In genomic region chr2:25195211-25196156, GRCm38 (mm10) we compare ENCODE assay signal across 8 mouse cellular contexts. TPM values are rescaled to one million over a fixed set of nuclear protein-coding genes. Genes with fewer than 3 reads are reported as not detected.
DNase-seq lines count a peak whose midpoint lies in the region; ATAC-seq and TF ChIP-seq lines count a peak whose summit lies in the region.

No protein-coding gene starts in this region.

- peak overlapping the region; percentile 86 for H3K27ac ChIP-seq in gastrocnemius, adult 2 months
- no peak overlapping the region for H3K27ac ChIP-seq in limb, embryonic 11.5 days (replicated peaks; ENCODE audit: low read depth, low read length)
- H3K27ac ChIP-seq in midbrain, embryonic 13.5 days: no peak overlapping the region

- H3K4me2 ChIP-seq in limb, embryonic 11.5 days (ENCODE audit: low read depth, severe bottlenecking): peak overlapping the region; percentile 40
- 0 out of 2 replicates have a peak overlapping the region, but pooled peaks have one; percentile 3 for H3K4me2 ChIP-seq in midbrain, embryonic 13.5 days (replicated peaks)

- H3K4me3 ChIP-seq in gastrocnemius, adult 2 months: peak overlapping the region; percentile 69
- H3K4me3 ChIP-seq in limb, embryonic 11.5 days (ENCODE audit: low read depth, low read length): peak overlapping the region; percentile 20
- no peak overlapping the region for H3K4me3 ChIP-seq in midbrain, embryonic 13.5 days (replicated peaks)

- no peak for TF ChIP-seq CTCF in gastrocnemius, adult 2 months (IDR thresholded peaks at IDR 0.05)

- intact Hi-C loops in gastrocnemius, adult 2 months (cut with DNase I): loop anchor here (2.0 kb wide), 1 partner anchor 59 kb away; the partner anchor contains the start of gene Tmem203
- intact Hi-C loops in heart, postnatal 36 days (cut with DNase I): loop anchor here (2.0 to 5.0 kb wide), 3 partner anchors 77 to 205 kb away; partner anchors contain the start of genes Anapc2, Man1b1 and Ssna1
- intact Hi-C loops in left cerebral cortex, postnatal 14 days (cut with DNase I): no loop called here

- 18% methylated on average over 55 of the region's 55 CpGs for WGBS in limb, embryonic 11.5 days
- 22% methylated on average over 55 of the region's 55 CpGs for WGBS in midbrain, embryonic 13.5 days

- H3K9me3 ChIP-seq in limb, embryonic 11.5 days (ENCODE audit: control insufficient read depth, low read length): no peaks in the 10 kb centered on the region
- no peaks in the 10 kb centered on the region for H3K9me3 ChIP-seq in midbrain, embryonic 13.5 days

- no peak for ATAC-seq in limb, embryonic 11.5 days (ENCODE audit: insufficient number of reproducible peaks, low FRiP score, low TSS enrichment, low read depth)
- no peak for ATAC-seq in midbrain, embryonic 13.5 days

- peaks cover 9% of the 10 kb centered on the region for H3K36me3 ChIP-seq in limb, embryonic 11.5 days (ENCODE audit: control insufficient read depth, insufficient read depth, low read length)
- H3K36me3 ChIP-seq in midbrain, embryonic 13.5 days: peaks cover 25% of the 10 kb centered on the region

- H3K4me1 ChIP-seq in limb, embryonic 11.5 days (ENCODE audit: control insufficient read depth, insufficient read depth, low read length): peaks cover 8% of the 10 kb centered on the region; the same call in 1 of the 2 replicates
- H3K4me1 ChIP-seq in midbrain, embryonic 13.5 days (replicated peaks): peaks cover 9% of the 10 kb centered on the region; the same call in 1 of the 2 replicates

- no peak overlapping the region for H3K9ac ChIP-seq in limb, embryonic 11.5 days (ENCODE audit: low read length)
- no peak overlapping the region for H3K9ac ChIP-seq in midbrain, embryonic 13.5 days (replicated peaks)

- peak; percentile 63 for DNase-seq in gastrocnemius, adult 2 months
- no peak for DNase-seq in gastrocnemius, postnatal 10 days
- peak; percentile 35 for DNase-seq in embryo, embryonic 11 days
- DNase-seq in heart, postnatal 36 days: peak; percentile 67 to 70
- no peak for DNase-seq in limb, embryonic 11.5 days (ENCODE audit: low spot score)
- peak; percentile 75 for DNase-seq in thymus, postnatal 14 days
- no peak for DNase-seq in left cerebral cortex, postnatal 14 days (ENCODE audit: low spot score in 2 of 2)

- H3K27me3 ChIP-seq in limb, embryonic 11.5 days (ENCODE audit: control insufficient read depth, insufficient read depth, low read length): peaks cover 22% of the 10 kb centered on the region
- H3K27me3 ChIP-seq in midbrain, embryonic 13.5 days: peaks cover 43% of the 10 kb centered on the region

RNA-seq across cellular contexts. Expression of gene Tor4a, which starts 1.2 kb away (rescaled TPM):
- 1 to 10 TPM in 1 of 2 experiments, under 1 TPM in 1; 0.59 to 1.0 TPM for total RNA-seq in gastrocnemius, adult 2 months (2021)
- 1 to 10 TPM; 1.9 to 2.9 TPM for total RNA-seq in gastrocnemius, postnatal 10 days (2021)
- total RNA-seq in heart, postnatal 36 days (2021): 1 to 10 TPM; 4.0 to 5.2 TPM
- polyA plus RNA-seq in limb, embryonic 11.5 days (2014; fragmentation: Nextera tagmentation; extraction: Ambion mirVana): 3.1 and 3.7 TPM in 2 replicates
- polyA plus RNA-seq in midbrain, embryonic 13.5 days (2015; fragmentation: Nextera tagmentation; extraction: Ambion mirVana): 1.1 and 1.2 TPM in 2 replicates
- total RNA-seq in left cerebral cortex, postnatal 14 days (2021): 1 to 10 TPM; 1.7 to 2.6 TPM

RNA-seq across cellular contexts. Expression of gene Nrarp, which starts 14.9 kb away (rescaled TPM):
- total RNA-seq in gastrocnemius, adult 2 months (2021): 1 to 10 TPM; 4.0 to 5.2 TPM
- total RNA-seq in gastrocnemius, postnatal 10 days (2021): 10 to 100 TPM; 14.9 to 17.4 TPM
- total RNA-seq in heart, postnatal 36 days (2021): 10 to 100 TPM in 1 of 2 experiments, 1 to 10 TPM in 1; 9.7 to 12.0 TPM
- 8.8 and 10.0 TPM in 2 replicates for polyA plus RNA-seq in limb, embryonic 11.5 days (2014; fragmentation: Nextera tagmentation; extraction: Ambion mirVana)
- polyA plus RNA-seq in midbrain, embryonic 13.5 days (2015; fragmentation: Nextera tagmentation; extraction: Ambion mirVana): 26.8 and 33.9 TPM in 2 replicates
- 10 to 100 TPM; 38.6 to 44.9 TPM for total RNA-seq in left cerebral cortex, postnatal 14 days (2021)

RNA-seq across cellular contexts. Expression of gene Nelfb, which starts 15.8 kb away (rescaled TPM):
- total RNA-seq in gastrocnemius, adult 2 months (2021): 10 to 100 TPM; 22.3 to 23.1 TPM
- 10 to 100 TPM; 31.1 to 40.5 TPM for total RNA-seq in gastrocnemius, postnatal 10 days (2021)
- total RNA-seq in heart, postnatal 36 days (2021): 10 to 100 TPM; 38.7 to 39.9 TPM
- 103 and 106 TPM in 2 replicates for polyA plus RNA-seq in limb, embryonic 11.5 days (2014; fragmentation: Nextera tagmentation; extraction: Ambion mirVana)
- 113 and 117 TPM in 2 replicates for polyA plus RNA-seq in midbrain, embryonic 13.5 days (2015; fragmentation: Nextera tagmentation; extraction: Ambion mirVana)
- total RNA-seq in left cerebral cortex, postnatal 14 days (2021): 10 to 100 TPM; 49.9 to 52.1 TPM

RNA-seq across cellular contexts. Expression of gene Stpg3, which starts 19.0 kb away (rescaled TPM):
- total RNA-seq in gastrocnemius, adult 2 months (2021): not detected
- total RNA-seq in gastrocnemius, postnatal 10 days (2021): not detected
- total RNA-seq in heart, postnatal 36 days (2021): not detected
- polyA plus RNA-seq in limb, embryonic 11.5 days (2014; fragmentation: Nextera tagmentation; extraction: Ambion mirVana): 0.19 TPM in 1 of 2 replicates, not detected in the other
- polyA plus RNA-seq in midbrain, embryonic 13.5 days (2015; fragmentation: Nextera tagmentation; extraction: Ambion mirVana): not detected in 2 replicates
- total RNA-seq in left cerebral cortex, postnatal 14 days (2021): under 1 TPM; 0.27 to 0.44 TPM

RNA-seq across cellular contexts. Expression of gene Fam166a, which starts 23.1 kb away (rescaled TPM):
- not detected for total RNA-seq in gastrocnemius, adult 2 months (2021)
- not detected for total RNA-seq in gastrocnemius, postnatal 10 days (2021)
- total RNA-seq in heart, postnatal 36 days (2021): not detected
- polyA plus RNA-seq in limb, embryonic 11.5 days (2014; fragmentation: Nextera tagmentation; extraction: Ambion mirVana): not detected in 2 replicates
- polyA plus RNA-seq in midbrain, embryonic 13.5 days (2015; fragmentation: Nextera tagmentation; extraction: Ambion mirVana): 0.89 TPM in 1 of 2 replicates, not detected in the other
- total RNA-seq in left cerebral cortex, postnatal 14 days (2021): not detected

Comparison
In these comparisons a context has a peak if more than half of its experiments do, and no peak if none do; other contexts are left out.
1. DNase-seq: peak in gastrocnemius, adult 2 months (single experiment), embryo, embryonic 11 days (single experiment), heart, postnatal 36 days (2 of 2) and thymus, postnatal 14 days (single experiment); none in gastrocnemius, postnatal 10 days (single experiment), limb, embryonic 11.5 days (single experiment) and left cerebral cortex, postnatal 14 days (0 of 2).